Comparison of ENCODE assay signal across 8 mouse cellular contexts in genomic region chr11:98772667-98773171, GRCm38 (mm10). TPM values are rescaled to one million over a fixed set of nuclear protein-coding genes. Genes with fewer than 3 reads are reported as not detected.
DNase-seq lines count a peak whose midpoint lies in the region; ATAC-seq and TF ChIP-seq lines count a peak whose summit lies in the region.

No protein-coding gene starts in this region.

- H3K27me3 ChIP-seq in embryonic facial prominence, embryonic 15.5 days, result no peaks in the 10 kb centered on the region

- no peak overlapping the region for H3K4me2 ChIP-seq in embryonic facial prominence, embryonic 15.5 days (replicated peaks)

- peak; percentile 82; the same call in 1 of the 2 replicates for TF ChIP-seq POLR2A in lung, adult 2 months (IDR thresholded peaks at IDR 0.05; ENCODE audit: borderline replicate concordance, extremely low read depth, low read depth, low read length)

- no peak for ATAC-seq in embryonic facial prominence, embryonic 15.5 days (ENCODE audit: insufficient number of reproducible peaks, low FRiP score, low TSS enrichment, low read depth)
- ATAC-seq in megakaryocyte progenitor cell, adult 5-6 weeks (replicated peaks; ENCODE audit: poor library complexity), result no peak

- peak overlapping the region; percentile 52 for H3K27ac ChIP-seq in embryonic facial prominence, embryonic 15.5 days (replicated peaks)

- DNase-seq in cerebellum, adult 9-10 months, result peak; percentile 80
- no peak for DNase-seq in cerebellum, adult 8-10 months
- peak; percentile 61 for DNase-seq in 416B (ENCODE audit: low read depth)
- peak; percentile 82 for DNase-seq in heart, postnatal 4 days
- DNase-seq in lung, adult 2 months, result peak; percentile 88
- peak; percentile 61 for DNase-seq in urinary bladder, postnatal 25 days (ENCODE audit: low spot score)

- WGBS in embryonic facial prominence, embryonic 15.5 days, result 64% methylated on average over 8 of the region's 8 CpGs
- 18% methylated on average over 8 of the region's 8 CpGs for WGBS in lung, adult 2 months

- H3K4me1 ChIP-seq in embryonic facial prominence, embryonic 15.5 days, result peaks cover 66% of the 10 kb centered on the region
- peaks cover 55% of the 10 kb centered on the region for H3K4me1 ChIP-seq in lung, adult 2 months (ENCODE audit: control insufficient read depth, insufficient read depth, low read length)

- no peak overlapping the region for H3K9ac ChIP-seq in embryonic facial prominence, embryonic 15.5 days

- 0 out of 2 replicates have a peak, but pooled peaks have one; percentile 1 for TF ChIP-seq CTCF in lung, adult 2 months (IDR thresholded peaks at IDR 0.05; ENCODE audit: insufficient read depth, low read length)

- no peak overlapping the region for H3K4me3 ChIP-seq in embryonic facial prominence, embryonic 15.5 days (replicated peaks)
- H3K4me3 ChIP-seq in lung, adult 2 months (replicated peaks; ENCODE audit: extremely low read depth, low read depth, low read length), result peak overlapping the region; percentile 60

- peaks cover 25% of the 10 kb centered on the region for H3K36me3 ChIP-seq in embryonic facial prominence, embryonic 15.5 days

- no peaks in the 10 kb centered on the region for H3K9me3 ChIP-seq in embryonic facial prominence, embryonic 15.5 days (replicated peaks)

RNA-seq across cellular contexts. Expression of gene Nr1d1, which starts 2.4 kb away (rescaled TPM):
- 1.7 and 1.8 TPM in 2 replicates for polyA plus RNA-seq in embryonic facial prominence, embryonic 15.5 days (2015; fragmentation: Nextera tagmentation; extraction: Ambion mirVana)
- 10 to 100 TPM; 26.3 to 27.6 TPM for total RNA-seq in heart, postnatal 4 days (2021)
- polyA plus RNA-seq in lung, adult 2 months (2012; rRNA removed), result 213 and 329 TPM in 2 replicates
- 3.3 and 3.5 TPM in 2 replicates for total RNA-seq in megakaryocyte progenitor cell, adult 5-6 weeks (2015)
- total RNA-seq in megakaryocyte progenitor cell, adult 5-6 weeks (2017), result 0.47 and 0.87 TPM in 2 replicates

RNA-seq across cellular contexts. Expression of gene Msl1, which starts 22.6 kb away (rescaled TPM):
- polyA plus RNA-seq in embryonic facial prominence, embryonic 15.5 days (2015; fragmentation: Nextera tagmentation; extraction: Ambion mirVana), result 28.7 and 30.4 TPM in 2 replicates
- total RNA-seq in heart, postnatal 4 days (2021), result 10 to 100 TPM; 67.8 to 71.5 TPM
- 39.0 and 54.3 TPM in 2 replicates for polyA plus RNA-seq in lung, adult 2 months (2012; rRNA removed)
- 60.8 and 62.0 TPM in 2 replicates for total RNA-seq in megakaryocyte progenitor cell, adult 5-6 weeks (2015)
- 76.3 and 99.9 TPM in 2 replicates for total RNA-seq in megakaryocyte progenitor cell, adult 5-6 weeks (2017)

RNA-seq across cellular contexts. Expression of gene Casc3, which starts 32.0 kb away (rescaled TPM):
- polyA plus RNA-seq in embryonic facial prominence, embryonic 15.5 days (2015; fragmentation: Nextera tagmentation; extraction: Ambion mirVana), result 37.0 and 42.2 TPM in 2 replicates
- 10 to 100 TPM; 26.9 to 28.4 TPM for total RNA-seq in heart, postnatal 4 days (2021)
- polyA plus RNA-seq in lung, adult 2 months (2012; rRNA removed), result 33.6 and 37.9 TPM in 2 replicates
- total RNA-seq in megakaryocyte progenitor cell, adult 5-6 weeks (2015), result 38.3 and 39.0 TPM in 2 replicates
- total RNA-seq in megakaryocyte progenitor cell, adult 5-6 weeks (2017), result 18.3 and 31.7 TPM in 2 replicates

RNA-seq across cellular contexts. Expression of gene Thra, which starts 32.3 kb away (rescaled TPM):
- polyA plus RNA-seq in embryonic facial prominence, embryonic 15.5 days (2015; fragmentation: Nextera tagmentation; extraction: Ambion mirVana), result 51.0 and 51.2 TPM in 2 replicates
- 100 to 1,000 TPM; 171 to 183 TPM for total RNA-seq in heart, postnatal 4 days (2021)
- polyA plus RNA-seq in lung, adult 2 months (2012; rRNA removed), result 142 and 159 TPM in 2 replicates
- 34.2 and 34.6 TPM in 2 replicates for total RNA-seq in megakaryocyte progenitor cell, adult 5-6 weeks (2015)
- 21.8 and 25.3 TPM in 2 replicates for total RNA-seq in megakaryocyte progenitor cell, adult 5-6 weeks (2017)

RNA-seq across cellular contexts. Expression of gene Med24, which starts 43.5 kb away (rescaled TPM):
- 52.3 and 53.3 TPM in 2 replicates for polyA plus RNA-seq in embryonic facial prominence, embryonic 15.5 days (2015; fragmentation: Nextera tagmentation; extraction: Ambion mirVana)
- total RNA-seq in heart, postnatal 4 days (2021), result 10 to 100 TPM; 51.7 to 52.3 TPM
- polyA plus RNA-seq in lung, adult 2 months (2012; rRNA removed), result 45.0 and 55.1 TPM in 2 replicates
- total RNA-seq in megakaryocyte progenitor cell, adult 5-6 weeks (2015), result 28.7 and 30.9 TPM in 2 replicates
- 36.2 and 46.3 TPM in 2 replicates for total RNA-seq in megakaryocyte progenitor cell, adult 5-6 weeks (2017)

Comparison
In these comparisons a context has a peak if more than half of its experiments do, and no peak if none do; other contexts are left out.
1. RNA of gene Nr1d1, which starts 2.4 kb away (total RNA-seq): 26.3 to 27.6 TPM in heart, postnatal 4 days; 0.47 to 3.5 TPM in megakaryocyte progenitor cell, adult 5-6 weeks; every median in the first group is over 4 times any median in the second.